Mouse (Mus musculus) forebrain, postnatal 0 days (tissue): Measurements from ENCODE around the gene Dvl2. TPM values are rescaled to one million over a fixed set of nuclear protein-coding genes. Genes with fewer than 3 reads are reported as not detected.
A peak's percentile ranks its signal among the peaks of the same experiment; 100 is the strongest.

ENCODE experiments used
- ATAC-seq: fragments of 200-750 bp; cut with Nextera tagmentation; 2 replicates; pipeline ENCODE4 v1.8.0; 2017; ENCODE audit warnings: mild to moderate bottlenecking, moderate library complexity
- DNase-seq: peaks from one replicate; pipeline ENCODE4 v3.0.0-alpha.2; 2015
- H3K27ac ChIP-seq: fragments of 300-500 bp; sonication (generic); 2 replicates; pipeline ENCODE4 v1.5.1; 2014; ENCODE audit warnings: low read depth, mild to moderate bottlenecking, antibody characterized with exemption, low read length, moderate library complexity, mixed read lengths
- H3K27me3 ChIP-seq: fragments of 300-500 bp; sonication (generic); 2 replicates; pipeline ENCODE4 v1.6.1; 2014; ENCODE audit warnings: mild to moderate bottlenecking, low read length, mixed read lengths; ENCODE audit not compliant: insufficient read depth
- H3K36me3 ChIP-seq: fragments of 300-500 bp; sonication (generic); 2 replicates; pipeline ENCODE4 v1.6.1; 2014; ENCODE audit warnings: mild to moderate bottlenecking, moderate library complexity; ENCODE audit not compliant: insufficient read depth
- H3K4me1 ChIP-seq: fragments of 300-500 bp; sonication (generic); 2 replicates; pipeline ENCODE4 v1.6.1; 2014; ENCODE audit warnings: antibody characterized with exemption; ENCODE audit not compliant: insufficient read depth
- H3K4me2 ChIP-seq: fragments of 300-500 bp; sonication (generic); 2 replicates; pipeline ENCODE4 v1.6.1; 2014; ENCODE audit warnings: low read depth, mild to moderate bottlenecking, moderate library complexity
- H3K4me3 ChIP-seq: fragments of 300-500 bp; sonication (generic); 2 replicates; pipeline ENCODE4 v1.5.1; 2014; ENCODE audit warnings: low read depth, low read length, mixed read lengths
- H3K9ac ChIP-seq: fragments of 300-500 bp; sonication (generic); 2 replicates; pipeline ENCODE4 v1.6.1; 2014; ENCODE audit warnings: mild to moderate bottlenecking
- H3K9me3 ChIP-seq: fragments of 300-500 bp; sonication (generic); 2 replicates; pipeline ENCODE4 v1.6.1; 2016; ENCODE audit warnings: low read length
- CTCF ChIP-seq: sonication (generic); IDR thresholded peaks from 2 replicates; pipeline ENCODE4 v1.5.1; 2016; ENCODE audit warnings: antibody characterized with exemption, control low read depth, low read depth
- WGBS: fragments of 180-500 bp; shearing (Covaris S2); extraction: QIAGEN DNeasy Blood & Tissue Kit; methylation state at CpG from one replicate; pipeline ENCODE4 v1.1.7; 2014; 5-methylcytosine and 5-hydroxymethylcytosine counted together
- polyA plus RNA-seq: library from polyadenylated mRNA; unstranded; fragments of >200 nt; fragmentation: Nextera tagmentation; extraction: Ambion mirVana; gene quantifications from 2 replicates; pipeline ENCODE4 v1.2.1, GENCODE M21; 2015
- total RNA-seq: library from RNA; depleted of rRNA; stranded (reverse); fragments of >200 nt; gene quantifications from 2 replicates; pipeline ENCODE4 v1.2.3, GENCODE M21; 2014

Gene Dvl2
- total and polyA plus RNA-seq, 2 experiments from 2014 or later: 15.7 to 43.9 TPM

GRCm38 (mm10) chr11:69998567-69999491 lies 1.6 kb upstream of the Dvl2 start:
- peak; percentile 46 for TF ChIP-seq CTCF
- H3K36me3 ChIP-seq: peaks cover 29% of the 10 kb centered on the region
- H3K27me3 ChIP-seq: no peaks in the 10 kb centered on the region
- DNase-seq (no peak), ATAC-seq (no peak)
- no peak overlapping the region for H3K27ac ChIP-seq
- H3K9ac ChIP-seq: no peak overlapping the region
- peaks cover 26% of the 10 kb centered on the region for H3K4me1 ChIP-seq
- no peaks in the 10 kb centered on the region for H3K9me3 ChIP-seq
- 93% methylated on average over 27 of the region's 27 CpGs for WGBS
- no peak overlapping the region for H3K4me3 ChIP-seq
- no peak overlapping the region for H3K4me2 ChIP-seq

GRCm38 (mm10) chr11:69999666-70000065 lies 729 bp upstream of the Dvl2 start:
- 0 out of 2 replicates have a peak overlapping the region, but pooled peaks have one; percentile 17 for H3K27ac ChIP-seq
- no peak overlapping the region for H3K4me3 ChIP-seq
- no peak overlapping the region for H3K9ac ChIP-seq
- no peaks in the 10 kb centered on the region for H3K9me3 ChIP-seq
- H3K27me3 ChIP-seq: no peaks in the 10 kb centered on the region
- H3K36me3 ChIP-seq: peaks cover 21% of the 10 kb centered on the region
- DNase-seq (no peak), ATAC-seq (no peak)
- no peak for TF ChIP-seq CTCF
- H3K4me2 ChIP-seq: no peak overlapping the region
- peaks cover 26% of the 10 kb centered on the region for H3K4me1 ChIP-seq
- 85% methylated on average over 8 of the region's 8 CpGs for WGBS

DNA sequence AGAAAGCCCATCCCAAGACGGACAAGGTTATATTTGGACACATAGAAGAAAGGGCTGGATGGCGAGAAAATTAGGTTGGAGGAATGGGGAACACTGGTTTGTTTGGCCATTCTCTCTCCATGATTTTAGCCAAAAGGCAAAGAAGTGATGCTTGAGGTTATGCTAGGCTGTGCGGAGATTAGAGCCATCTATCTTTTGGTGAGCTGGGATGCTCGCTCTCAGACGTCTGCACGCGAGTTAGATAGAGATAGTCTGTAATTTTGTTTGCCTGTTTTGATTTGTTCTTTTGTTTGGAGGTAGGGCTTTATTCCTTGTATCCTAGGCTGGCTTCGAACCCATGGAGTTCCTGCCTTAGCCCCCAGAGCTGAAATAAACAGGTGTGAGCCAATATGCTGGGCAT lies 764 bp downstream of the Dvl2 start:
- ATAC-seq (no peak), DNase-seq (no peak)
- H3K36me3 ChIP-seq: peaks cover 35% of the 10 kb centered on the region
- WGBS: 12% methylated on average over 8 of the region's 8 CpGs
- peaks cover 26% of the 10 kb centered on the region for H3K4me1 ChIP-seq
- H3K9ac ChIP-seq: peak overlapping the region; percentile 77
- H3K4me2 ChIP-seq: peak overlapping the region; percentile 74
- no peaks in the 10 kb centered on the region for H3K27me3 ChIP-seq
- H3K9me3 ChIP-seq: no peaks in the 10 kb centered on the region
- TF ChIP-seq CTCF: no peak
- peak overlapping the region; percentile 74 for H3K4me3 ChIP-seq
- peak overlapping the region; percentile 97 for H3K27ac ChIP-seq

DNA sequence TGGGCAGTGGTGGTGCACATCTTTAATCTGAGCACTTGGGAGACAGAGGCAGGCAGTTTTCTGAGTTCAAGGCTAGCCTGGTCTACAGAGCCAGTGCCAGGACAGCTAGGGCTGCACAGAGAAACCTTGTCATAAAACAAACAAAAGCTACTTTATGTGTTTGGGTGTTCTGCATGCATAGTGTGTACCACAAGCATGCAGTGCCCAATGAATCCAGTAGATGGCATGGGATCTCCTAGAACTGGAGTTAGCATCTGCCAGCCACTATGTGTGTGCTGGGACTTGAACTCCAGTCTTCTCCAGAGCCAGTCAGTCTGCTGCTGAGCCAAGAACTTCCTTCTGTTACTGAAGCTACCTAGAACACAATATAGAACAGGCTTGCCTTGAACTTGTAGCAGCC lies 1.5 kb downstream of the Dvl2 start:
- no peak for ATAC-seq
- no peak overlapping the region for H3K27ac ChIP-seq
- no peaks in the 10 kb centered on the region for H3K9me3 ChIP-seq
- H3K4me1 ChIP-seq: peaks cover 26% of the 10 kb centered on the region
- peaks cover 41% of the 10 kb centered on the region for H3K36me3 ChIP-seq
- DNase-seq: peak; percentile 57
- H3K27me3 ChIP-seq: no peaks in the 10 kb centered on the region
- peak overlapping the region; percentile 74 for H3K4me3 ChIP-seq
- peak overlapping the region; percentile 77; the same call in 1 of the 2 replicates for H3K9ac ChIP-seq
- peak; percentile 75 for TF ChIP-seq CTCF
- H3K4me2 ChIP-seq: peak overlapping the region; percentile 74

- 88% methylated on average over 2 of the region's 2 CpGs for WGBS
- DNase-seq: no peak
- no peak for TF ChIP-seq CTCF
- no peak overlapping the region for H3K27ac ChIP-seq
- H3K36me3 ChIP-seq: peaks cover 47% of the 10 kb centered on the region
- H3K4me1 ChIP-seq: peaks cover 25% of the 10 kb centered on the region
- no peaks in the 10 kb centered on the region for H3K9me3 ChIP-seq
- H3K9ac ChIP-seq: no peak overlapping the region; the same call in 1 of the 2 replicates
- no peak for ATAC-seq
- H3K4me3 ChIP-seq: 0 out of 2 replicates have a peak overlapping the region, but pooled peaks have one; percentile 7
- no peaks in the 10 kb centered on the region for H3K27me3 ChIP-seq
- peak overlapping the region; percentile 74 for H3K4me2 ChIP-seq
Observed at GRCm38 (mm10) chr11:70002471-70002870, 2.1 kb downstream of the Dvl2 start.

GRCm38 (mm10) chr11:70005521-70005920 lies 5.1 kb downstream of the Dvl2 start:
- H3K27me3 ChIP-seq: no peaks in the 10 kb centered on the region
- H3K4me1 ChIP-seq: peaks cover 17% of the 10 kb centered on the region; the same call in 1 of the 2 replicates
- no peaks in the 10 kb centered on the region for H3K9me3 ChIP-seq
- peaks cover 58% of the 10 kb centered on the region for H3K36me3 ChIP-seq
- no peak for DNase-seq
- no peak overlapping the region for H3K4me3 ChIP-seq
- no peak overlapping the region for H3K4me2 ChIP-seq
- no peak for ATAC-seq
- WGBS: 51% methylated on average over 5 of the region's 5 CpGs
- no peak overlapping the region for H3K27ac ChIP-seq
- H3K9ac ChIP-seq: no peak overlapping the region
- TF ChIP-seq CTCF: peak; percentile 40

GRCm38 (mm10) chr11:70010033-70010432 lies 9.6 kb downstream of the Dvl2 start:
- no peak for DNase-seq
- Histone ChIP-seq H3K9ac (no peak overlapping the region), H3K27me3 (no peaks in the 10 kb centered on the region), H3K4me1 (peaks cover 7% of the 10 kb centered on the region; the same call in 1 of the 2 replicates), H3K36me3 (peaks cover 83% of the 10 kb centered on the region), H3K4me3 (no peak overlapping the region), H3K27ac (no peak overlapping the region), H3K4me2 (no peak overlapping the region), H3K9me3 (no peaks in the 10 kb centered on the region)
- no peak for ATAC-seq
- no peak for TF ChIP-seq CTCF
- WGBS: 83% methylated on average over 6 of the region's 6 CpGs
